Mouse (Mus musculus) layer of hippocampus, postnatal 10 days (tissue): ENCODE measurements around the gene Bach2. TPM values are rescaled to one million over a fixed set of nuclear protein-coding genes. Genes with fewer than 3 reads are reported as not detected.

ENCODE experiments used
- DNase-seq, 2 experiments: peaks; one replicate each; pipeline ENCODE4 v3.0.0; 2021; ENCODE audit warnings: low spot score in 2 of 2
- total RNA-seq, 2 experiments: library from RNA; stranded (reverse); gene quantifications; 2 replicates each; pipeline ENCODE4 v1.2.3; 2021

The Bach2 gene
- total RNA-seq, 2 experiments from 2014 or later: 23.8 to 29.4 TPM

GRCm38 (mm10) chr4:32386346-32386745 lies 147.7 kb downstream of the Bach2 start:
- no peak for DNase-seq

GRCm38 (mm10) chr4:32386931-32387330 lies 148.3 kb downstream of the Bach2 start:
- DNase-seq: no peak

GRCm38 (mm10) chr4:32387479-32388240 lies 149.1 kb downstream of the Bach2 start:
- peak in 1 of 2 experiments; percentile 58 for DNase-seq

- no peak for DNase-seq
These were observed 150.0 kb downstream of the Bach2 start for GRCm38 (mm10) chr4:32388564-32388963.

GRCm38 (mm10) chr4:32389107-32389800 lies 150.7 kb downstream of the Bach2 start:
- DNase-seq: no peak

- DNase-seq: no peak
These were observed 152.7 kb downstream of the Bach2 start for GRCm38 (mm10) chr4:32391260-32391659.

- no peak for DNase-seq
These were observed 154.6 kb downstream of the Bach2 start for GRCm38 (mm10) chr4:32393226-32393625.

GRCm38 (mm10) chr4:32393951-32394350 lies 155.3 kb downstream of the Bach2 start:
- no peak for DNase-seq

GRCm38 (mm10) chr4:32394850-32395249 lies 156.2 kb downstream of the Bach2 start:
- DNase-seq: no peak

GRCm38 (mm10) chr4:32401459-32401858 lies 162.9 kb downstream of the Bach2 start:
- no peak for DNase-seq

GRCm38 (mm10) chr4:32403506-32403905 lies 164.9 kb downstream of the Bach2 start:
- DNase-seq: no peak

GRCm38 (mm10) chr4:32405149-32405882 lies 166.7 kb downstream of the Bach2 start:
- DNase-seq: no peak

- DNase-seq: no peak
These were observed 167.4 kb downstream of the Bach2 start for GRCm38 (mm10) chr4:32405985-32406384.

- no peak for DNase-seq
These were observed 169.9 kb downstream of the Bach2 start for GRCm38 (mm10) chr4:32408535-32408934.

- no peak for DNase-seq
These were observed 170.7 kb downstream of the Bach2 start for GRCm38 (mm10) chr4:32409116-32409880.

- DNase-seq: no peak
These were observed 174.5 kb downstream of the Bach2 start for GRCm38 (mm10) chr4:32413063-32413462.

- DNase-seq: no peak
These were observed 174.9 kb downstream of the Bach2 start for GRCm38 (mm10) chr4:32413505-32413904.

GRCm38 (mm10) chr4:32414959-32415358 lies 176.4 kb downstream of the Bach2 start:
- DNase-seq: no peak

- no peak for DNase-seq
These were observed 179.3 kb downstream of the Bach2 start for GRCm38 (mm10) chr4:32417939-32418338.

- DNase-seq: no peak
These were observed 183.0 kb downstream of the Bach2 start for GRCm38 (mm10) chr4:32421570-32421969.

GRCm38 (mm10) chr4:32422427-32422826 lies 183.8 kb downstream of the Bach2 start:
- DNase-seq: no peak
